Mouse (Mus musculus): ENCODE measurements around the gene Tdrd9. TPM values are rescaled to one million over a fixed set of nuclear protein-coding genes. Genes with fewer than 3 reads are reported as not detected.
A peak's percentile ranks its signal among the peaks of the same experiment; 100 is the strongest.

Tdrd9 gene
- total and polyA plus RNA-seq, 2 experiments from 2014 or later = 0.39 to 1.5 TPM

DNA sequence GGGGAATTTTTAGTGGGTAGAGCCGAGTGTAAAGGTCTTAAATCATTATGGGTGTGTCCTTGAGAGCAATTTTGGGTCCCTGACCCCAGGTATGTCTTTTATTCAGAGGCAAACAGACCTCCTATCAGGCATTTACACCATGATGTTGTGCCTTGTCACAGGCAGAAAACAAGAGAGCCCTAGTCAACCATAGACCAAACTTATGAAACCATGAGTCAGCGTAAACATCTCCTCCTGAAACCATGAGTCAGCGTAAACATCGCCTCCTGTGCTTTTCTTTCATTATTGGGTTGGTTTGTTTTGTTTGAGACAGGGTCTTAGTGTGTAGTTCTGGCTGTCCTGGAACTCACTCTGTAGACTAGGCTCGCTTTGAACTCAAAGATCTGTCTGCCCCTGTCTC, 131.8 kb downstream of the Tdrd9 start:
- no peak for DNase-seq (ENCODE audit: low spot score)
- H3K4me1 ChIP-seq (ENCODE audit: insufficient read depth, low read length) = no peaks in the 10 kb centered on the region
- 88% methylated on average over 5 of the region's 5 CpGs for WGBS

DNA sequence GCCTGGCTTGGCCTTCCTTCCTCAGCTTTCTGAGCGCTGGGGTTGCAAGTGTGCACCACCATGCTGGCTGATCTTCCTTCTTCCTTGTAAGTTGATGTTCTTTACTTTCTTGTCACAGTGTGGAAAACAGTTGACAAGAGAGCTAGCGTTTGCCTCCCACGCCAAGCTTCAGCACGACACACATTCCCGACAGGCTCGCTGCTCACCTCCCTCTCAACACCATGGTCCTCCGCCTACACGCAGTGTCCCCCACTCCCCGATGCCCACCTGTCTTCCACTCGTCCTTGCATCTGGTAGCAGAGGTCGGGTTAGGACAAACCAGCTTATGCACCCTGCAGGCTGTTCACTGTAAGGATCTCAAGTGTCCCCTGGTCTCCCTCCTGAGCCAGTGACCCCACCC, 133.5 kb downstream of the Tdrd9 start:
- H3K9ac ChIP-seq (replicated peaks; ENCODE audit: low read length, poor library complexity, severe bottlenecking) = no peak overlapping the region

More for the DNA sequence above, 131.8 kb downstream of the Tdrd9 start:
- no peak for TF ChIP-seq CTCF (IDR thresholded peaks at IDR 0.05)
- no peaks in the 10 kb centered on the region for H3K36me3 ChIP-seq (ENCODE audit: insufficient read depth, low read length)
- ATAC-seq (ENCODE audit: low FRiP score) = no peak
- no peak overlapping the region for H3K27ac ChIP-seq (ENCODE audit: low read depth, low read length)
- no peak overlapping the region for H3K4me3 ChIP-seq (ENCODE audit: low read depth, low read length)
- H3K9me3 ChIP-seq (ENCODE audit: low read length) = no peaks in the 10 kb centered on the region
- no peak overlapping the region for H3K9ac ChIP-seq (replicated peaks; ENCODE audit: low read length, poor library complexity, severe bottlenecking)
- H3K27me3 ChIP-seq (ENCODE audit: insufficient read depth, low read length) = no peaks in the 10 kb centered on the region
- H3K4me2 ChIP-seq (ENCODE audit: low read depth, low read length, poor library complexity, severe bottlenecking) = no peak overlapping the region

DNA sequence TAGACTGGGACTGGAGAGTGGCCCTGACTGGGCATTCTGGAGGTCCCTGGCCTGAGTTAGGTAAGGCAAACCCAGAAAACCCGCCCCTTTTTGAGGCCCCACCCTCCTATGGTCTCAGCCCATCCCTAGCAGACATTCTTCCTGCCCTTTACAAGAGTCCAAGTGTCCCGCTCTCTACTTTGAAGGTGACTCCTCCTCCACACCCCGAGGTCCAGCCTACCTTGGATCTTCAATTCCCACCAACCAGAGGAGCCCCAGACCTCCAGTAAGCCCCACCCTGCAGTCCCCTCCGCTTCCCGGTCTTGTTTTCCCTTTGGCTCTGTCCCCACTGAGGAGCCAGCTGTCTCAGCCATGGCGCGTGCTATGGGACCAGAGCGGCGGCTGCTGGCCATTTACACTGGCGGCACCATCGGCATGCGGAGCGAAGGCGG, 135.2 kb downstream of the Tdrd9 start, which contains the start of gene Aspg:
TSS of gene Aspg (plus strand) at position 139 of the 431 bp plus-strand sequence.
- H3K9ac ChIP-seq (replicated peaks; ENCODE audit: low read length, poor library complexity, severe bottlenecking) = no peak within 1 kb of the TSS
- H3K4me2 ChIP-seq (ENCODE audit: low read depth, low read length, poor library complexity, severe bottlenecking) = peak within 1 kb of the TSS; percentile 20; the same call in 1 of the 2 replicates
- H3K36me3 ChIP-seq (ENCODE audit: insufficient read depth, low read length) = no peaks in the 10 kb centered on the region
- H3K27me3 ChIP-seq (ENCODE audit: insufficient read depth, low read length) = no peaks in the 10 kb centered on the region
- WGBS = 4% methylated on average over 14 of the region's 14 CpGs
- ATAC-seq (ENCODE audit: low FRiP score) (no peak), DNase-seq (ENCODE audit: low spot score) (no peak)
- H3K27ac ChIP-seq (ENCODE audit: low read depth, low read length) = no peak within 1 kb of the TSS
- H3K4me1 ChIP-seq (ENCODE audit: insufficient read depth, low read length) = no peaks in the 10 kb centered on the region
- no peak for TF ChIP-seq CTCF (IDR thresholded peaks at IDR 0.05)
- H3K9me3 ChIP-seq (ENCODE audit: low read length) = no peaks in the 10 kb centered on the region
- no peak within 1 kb of the TSS for H3K4me3 ChIP-seq (ENCODE audit: low read depth, low read length)

More for the DNA sequence above, 133.5 kb downstream of the Tdrd9 start:
- Histone ChIP-seq H3K27ac (ENCODE audit: low read depth, low read length) (no peak overlapping the region), H3K36me3 (ENCODE audit: insufficient read depth, low read length) (no peaks in the 10 kb centered on the region), H3K4me1 (ENCODE audit: insufficient read depth, low read length) (no peaks in the 10 kb centered on the region), H3K27me3 (ENCODE audit: insufficient read depth, low read length) (no peaks in the 10 kb centered on the region), H3K9me3 (ENCODE audit: low read length) (no peaks in the 10 kb centered on the region), H3K4me3 (ENCODE audit: low read depth, low read length) (no peak overlapping the region), H3K4me2 (ENCODE audit: low read depth, low read length, poor library complexity, severe bottlenecking) (no peak overlapping the region)
- 89% methylated on average over 11 of the region's 11 CpGs for WGBS
- no peak for DNase-seq (ENCODE audit: low spot score)
- ATAC-seq (ENCODE audit: low FRiP score) = no peak
- no peak for TF ChIP-seq CTCF (IDR thresholded peaks at IDR 0.05)

- H3K27me3 ChIP-seq (ENCODE audit: insufficient read depth, low read length) = no peaks in the 10 kb centered on the region
- H3K27ac ChIP-seq (ENCODE audit: low read depth, low read length) = no peak overlapping the region
- no peaks in the 10 kb centered on the region for H3K4me1 ChIP-seq (ENCODE audit: insufficient read depth, low read length)
- DNase-seq (ENCODE audit: low spot score) (no peak), ATAC-seq (ENCODE audit: low FRiP score) (no peak)
- H3K36me3 ChIP-seq (ENCODE audit: insufficient read depth, low read length) = no peaks in the 10 kb centered on the region
- WGBS = 86% methylated on average over 8 of the region's 8 CpGs
- no peak overlapping the region for H3K4me2 ChIP-seq (ENCODE audit: low read depth, low read length, poor library complexity, severe bottlenecking)
- H3K4me3 ChIP-seq (ENCODE audit: low read depth, low read length) = no peak overlapping the region
- TF ChIP-seq CTCF (IDR thresholded peaks at IDR 0.05) = no peak
- no peaks in the 10 kb centered on the region for H3K9me3 ChIP-seq (ENCODE audit: low read length)
- H3K9ac ChIP-seq (replicated peaks; ENCODE audit: low read length, poor library complexity, severe bottlenecking) = no peak overlapping the region
These were observed 136.3 kb downstream of the Tdrd9 start for GRCm38 (mm10) chr12:112107685-112108084.

DNA sequence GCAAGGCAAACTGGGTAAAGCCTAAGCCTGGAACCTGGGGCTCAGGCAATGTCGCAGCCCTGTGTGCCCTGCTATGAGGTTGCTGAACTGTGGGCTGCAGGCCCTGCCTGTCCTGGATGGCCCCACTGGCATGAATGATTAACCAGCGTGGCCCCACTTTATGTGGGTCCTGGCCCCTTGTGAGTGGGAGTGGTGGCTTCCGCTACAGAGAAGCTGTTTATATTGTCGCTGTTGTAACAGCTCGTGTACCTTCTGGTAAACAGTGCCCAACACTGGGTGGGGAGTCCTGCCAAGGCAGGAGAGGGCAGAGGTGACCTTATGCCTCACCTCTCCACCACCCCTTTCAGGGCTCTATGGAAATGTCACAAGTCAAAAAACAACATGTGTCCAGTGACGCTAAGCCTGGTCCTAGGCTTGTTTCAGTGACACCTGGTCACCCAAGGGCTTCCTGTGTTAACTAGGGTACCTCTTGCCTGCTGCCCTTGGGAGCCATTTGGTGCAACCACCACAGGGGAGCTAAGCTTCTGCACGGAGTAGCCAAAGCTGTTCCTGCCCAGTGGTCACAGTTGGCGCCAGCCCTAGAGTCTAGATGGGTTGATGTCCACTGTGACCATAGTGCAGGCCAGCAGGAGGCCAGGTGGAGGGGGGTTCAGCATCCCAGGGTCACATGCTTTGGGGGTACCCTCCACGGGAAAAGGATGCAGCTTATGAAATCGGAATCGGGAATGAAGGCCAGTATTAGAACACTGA, 137.5 kb downstream of the Tdrd9 start:
- H3K27me3 ChIP-seq (ENCODE audit: insufficient read depth, low read length) = no peaks in the 10 kb centered on the region
- no peaks in the 10 kb centered on the region for H3K36me3 ChIP-seq (ENCODE audit: insufficient read depth, low read length)
- H3K9me3 ChIP-seq (ENCODE audit: low read length) = no peaks in the 10 kb centered on the region
- WGBS = 88% methylated on average over 11 of the region's 11 CpGs
- H3K4me3 ChIP-seq (ENCODE audit: low read depth, low read length) = no peak overlapping the region
- no peak for DNase-seq (ENCODE audit: low spot score)
- H3K4me1 ChIP-seq (ENCODE audit: insufficient read depth, low read length) = no peaks in the 10 kb centered on the region
- H3K4me2 ChIP-seq (ENCODE audit: low read depth, low read length, poor library complexity, severe bottlenecking) = no peak overlapping the region
- no peak overlapping the region for H3K27ac ChIP-seq (ENCODE audit: low read depth, low read length)
- H3K9ac ChIP-seq (replicated peaks; ENCODE audit: low read length, poor library complexity, severe bottlenecking) = no peak overlapping the region
- no peak for ATAC-seq (ENCODE audit: low FRiP score)
- no peak for TF ChIP-seq CTCF (IDR thresholded peaks at IDR 0.05)

- Histone ChIP-seq H3K4me1 (ENCODE audit: insufficient read depth, low read length) (no peaks in the 10 kb centered on the region), H3K4me2 (ENCODE audit: low read depth, low read length, poor library complexity, severe bottlenecking) (no peak overlapping the region), H3K9me3 (ENCODE audit: low read length) (no peaks in the 10 kb centered on the region), H3K27ac (ENCODE audit: low read depth, low read length) (no peak overlapping the region), H3K9ac (replicated peaks; ENCODE audit: low read length, poor library complexity, severe bottlenecking) (no peak overlapping the region), H3K27me3 (ENCODE audit: insufficient read depth, low read length) (no peaks in the 10 kb centered on the region), H3K4me3 (ENCODE audit: low read depth, low read length) (no peak overlapping the region), H3K36me3 (ENCODE audit: insufficient read depth, low read length) (no peaks in the 10 kb centered on the region)
- no peak for DNase-seq (ENCODE audit: low spot score)
- 83% methylated on average over 9 of the region's 9 CpGs for WGBS
- no peak for TF ChIP-seq CTCF (IDR thresholded peaks at IDR 0.05)
- ATAC-seq (ENCODE audit: low FRiP score) = no peak
These were observed 138.3 kb downstream of the Tdrd9 start for GRCm38 (mm10) chr12:112109701-112110100.
